Mouse (Mus musculus) heart, embryonic 12.5 days (tissue): ENCODE measurements around the gene Gm10188. TPM values are rescaled to one million over a fixed set of nuclear protein-coding genes. Genes with fewer than 3 reads are reported as not detected.

Source experiments
- ATAC-seq: fragments of 200-750 bp; cut with Nextera tagmentation; 2 replicates; pipeline ENCODE4 v1.8.0; 2017; ENCODE audit warnings: moderate TSS enrichment, moderate library complexity; ENCODE audit not compliant: insufficient number of reproducible peaks, low FRiP score
- H3K27ac ChIP-seq: fragments of 300-500 bp; sonication (generic); 2 replicates; pipeline ENCODE4 v1.5.1; 2016; ENCODE audit warnings: mild to moderate bottlenecking, moderate library complexity; ENCODE audit not compliant: poor library complexity, severe bottlenecking
- H3K27me3 ChIP-seq: fragments of 300-500 bp; sonication (generic); replicated peaks from 2 replicates; pipeline ENCODE4 v1.6.1; 2016; ENCODE audit warnings: mild to moderate bottlenecking, moderate library complexity
- H3K36me3 ChIP-seq: fragments of 300-500 bp; sonication (generic); 2 replicates; pipeline ENCODE4 v1.6.1; 2016; ENCODE audit warnings: mild to moderate bottlenecking, moderate library complexity
- H3K4me1 ChIP-seq: fragments of 300-500 bp; sonication (generic); replicated peaks from 2 replicates; pipeline ENCODE4 v1.6.1; 2016; ENCODE audit warnings: mild to moderate bottlenecking
- H3K4me2 ChIP-seq: fragments of 300-500 bp; sonication (generic); 2 replicates; pipeline ENCODE4 v1.6.1; 2016; ENCODE audit warnings: mild to moderate bottlenecking, moderate library complexity
- H3K4me3 ChIP-seq: fragments of 300-500 bp; sonication (generic); 2 replicates; pipeline ENCODE4 v1.5.1; 2016; ENCODE audit warnings: mild to moderate bottlenecking
- H3K9ac ChIP-seq: fragments of 300-500 bp; sonication (generic); 2 replicates; pipeline ENCODE4 v1.6.1; 2016; ENCODE audit warnings: mild to moderate bottlenecking, moderate library complexity
- H3K9me3 ChIP-seq: fragments of 300-500 bp; sonication (generic); replicated peaks from 2 replicates; pipeline ENCODE4 v1.6.1; 2016; ENCODE audit warnings: mild to moderate bottlenecking, moderate library complexity
- WGBS: fragments of 180-500 bp; shearing (Covaris S2); methylation state at CpG from one replicate; pipeline ENCODE4 v1.1.7; 2016; 5-methylcytosine and 5-hydroxymethylcytosine counted together
- polyA plus RNA-seq: library from polyadenylated mRNA; unstranded; fragments of >200 nt; fragmentation: Nextera tagmentation; extraction: Ambion mirVana; gene quantifications from 2 replicates; pipeline ENCODE4 v1.2.1, GENCODE M21; 2016

The Gm10188 gene
- not detected in 2 replicates for polyA plus RNA-seq

GRCm38 (mm10) chr1:132229667-132230066, at the start of gene Gm10188:
Gene Gm10188, minus strand, starts transcription at chr1:132229767.
- WGBS = 77% methylated on average over 3 of the region's 3 CpGs
- no peaks in the 10 kb centered on the region for H3K9me3 ChIP-seq
- no peak within 1 kb of the TSS for H3K4me3 ChIP-seq
- H3K4me1 ChIP-seq = no peaks in the 10 kb centered on the region
- peaks cover 32% of the 10 kb centered on the region for H3K27me3 ChIP-seq
- H3K36me3 ChIP-seq = no peaks in the 10 kb centered on the region
- no peak within 1 kb of the TSS for H3K27ac ChIP-seq
- H3K9ac ChIP-seq = no peak within 1 kb of the TSS
- no peak within 1 kb of the TSS for H3K4me2 ChIP-seq
- no peak for ATAC-seq

- no peak overlapping the region for H3K9ac ChIP-seq
- ATAC-seq = no peak
- no peak overlapping the region for H3K4me2 ChIP-seq
- no peaks in the 10 kb centered on the region for H3K9me3 ChIP-seq
- H3K27ac ChIP-seq = no peak overlapping the region
- H3K4me3 ChIP-seq = no peak overlapping the region
- no peaks in the 10 kb centered on the region for H3K36me3 ChIP-seq
- peaks cover 4% of the 10 kb centered on the region for H3K4me1 ChIP-seq
- 53% methylated on average over 6 of the region's 6 CpGs for WGBS
- 0 out of 2 replicates have a peak, but pooled peaks cover 5% of the 10 kb centered on the region for H3K27me3 ChIP-seq
These were observed 47.6 kb upstream of the Gm10188 start for GRCm38 (mm10) chr1:132277124-132277523.

DNA sequence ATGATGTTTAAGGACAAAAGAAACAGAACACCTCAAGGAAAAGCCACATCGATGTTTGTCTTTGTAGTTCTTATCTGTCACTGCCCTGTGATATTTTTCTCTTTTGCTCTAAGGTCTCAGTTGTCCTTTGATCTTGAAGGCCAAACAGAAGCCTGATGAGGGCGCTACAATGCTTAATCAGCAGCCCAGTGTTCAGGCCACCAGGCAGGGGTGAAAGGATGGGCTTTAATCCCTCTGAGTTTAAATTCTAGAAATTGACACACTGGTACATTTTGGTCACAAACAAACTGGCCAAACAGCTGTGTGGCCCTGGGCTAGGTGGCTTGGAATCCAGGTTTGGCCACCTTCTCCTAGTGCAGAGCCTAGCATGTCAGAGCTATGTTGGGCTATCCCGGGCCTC, 47.1 kb upstream of the Gm10188 start:
- H3K4me2 ChIP-seq = no peak overlapping the region
- no peaks in the 10 kb centered on the region for H3K36me3 ChIP-seq
- no peaks in the 10 kb centered on the region for H3K9me3 ChIP-seq
- no peak for ATAC-seq
- no peak overlapping the region for H3K9ac ChIP-seq
- WGBS = 57% methylated on average over 3 of the region's 3 CpGs
- 0 out of 2 replicates have a peak, but pooled peaks cover under 1% of the 10 kb centered on the region for H3K27me3 ChIP-seq
- H3K4me1 ChIP-seq = peaks cover 4% of the 10 kb centered on the region
- H3K27ac ChIP-seq = no peak overlapping the region
- H3K4me3 ChIP-seq = no peak overlapping the region

DNA sequence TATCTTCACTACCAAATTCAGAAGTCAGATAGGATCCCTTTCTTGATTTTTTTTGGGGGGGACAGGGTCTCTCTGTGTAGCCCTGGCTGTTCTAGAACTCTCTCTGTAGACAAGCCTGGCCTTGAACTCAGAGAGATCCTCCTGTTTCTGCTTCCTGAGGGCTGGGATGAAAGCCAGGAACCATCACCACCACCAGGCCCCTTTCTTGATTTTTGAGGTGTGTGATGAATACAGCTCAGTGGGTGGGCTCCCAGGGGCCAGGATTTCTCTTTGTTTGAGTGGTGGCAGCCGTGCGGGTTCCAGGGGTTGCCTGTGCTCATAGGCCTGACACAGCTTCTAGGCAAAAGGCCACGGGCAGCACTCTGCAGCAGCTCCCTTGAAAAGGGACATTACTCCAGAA, 41.7 kb upstream of the Gm10188 start:
- peaks cover 29% of the 10 kb centered on the region for H3K4me1 ChIP-seq

GRCm38 (mm10) chr1:132268418-132269060, 39.0 kb upstream of the Gm10188 start:
- Histone ChIP-seq H3K27ac (no peak overlapping the region), H3K9me3 (no peaks in the 10 kb centered on the region), H3K4me1 (peaks cover 29% of the 10 kb centered on the region), H3K27me3 (no peaks in the 10 kb centered on the region), H3K4me2 (no peak overlapping the region), H3K4me3 (no peak overlapping the region), H3K36me3 (no peaks in the 10 kb centered on the region), H3K9ac (no peak overlapping the region)
- 58% methylated on average over 7 of the region's 7 CpGs for WGBS
- no peak for ATAC-seq

More for the DNA sequence above, 41.7 kb upstream of the Gm10188 start:
- 80% methylated on average over 3 of the region's 3 CpGs for WGBS
- no peak overlapping the region for H3K4me3 ChIP-seq
- no peak overlapping the region for H3K4me2 ChIP-seq
- H3K27ac ChIP-seq = no peak overlapping the region
- H3K36me3 ChIP-seq = no peaks in the 10 kb centered on the region
- ATAC-seq = no peak
- H3K9ac ChIP-seq = no peak overlapping the region
- H3K27me3 ChIP-seq = no peaks in the 10 kb centered on the region
- H3K9me3 ChIP-seq = no peaks in the 10 kb centered on the region

DNA sequence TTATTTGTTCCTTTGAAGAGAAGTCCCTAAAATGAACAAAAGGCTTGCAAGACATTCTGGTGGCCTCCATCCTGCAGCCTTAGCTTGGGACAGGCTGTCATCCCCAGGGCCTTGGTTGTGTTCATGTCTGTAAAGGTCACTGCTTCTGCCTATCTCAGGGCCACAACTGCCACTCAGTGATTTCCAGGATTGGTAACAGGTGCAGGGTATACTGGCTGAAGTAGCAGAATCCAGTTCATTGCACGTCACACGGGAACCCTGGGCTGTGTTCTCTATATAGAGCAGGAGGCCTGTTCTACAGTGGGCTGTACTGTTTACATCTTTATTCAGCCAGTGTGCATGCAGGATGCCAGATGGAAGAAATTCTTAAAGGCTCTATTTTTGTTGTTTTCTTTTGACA, 38.4 kb upstream of the Gm10188 start:
- H3K27ac ChIP-seq = no peak overlapping the region
- H3K4me3 ChIP-seq = no peak overlapping the region
- no peak for ATAC-seq
- 72% methylated on average over 2 of the region's 2 CpGs for WGBS
- H3K9ac ChIP-seq = no peak overlapping the region
- no peaks in the 10 kb centered on the region for H3K9me3 ChIP-seq
- H3K4me1 ChIP-seq = peaks cover 29% of the 10 kb centered on the region
- no peaks in the 10 kb centered on the region for H3K27me3 ChIP-seq
- H3K36me3 ChIP-seq = no peaks in the 10 kb centered on the region
- no peak overlapping the region for H3K4me2 ChIP-seq

- no peak for ATAC-seq
- no peaks in the 10 kb centered on the region for H3K36me3 ChIP-seq
- no peak overlapping the region for H3K9ac ChIP-seq
- H3K4me2 ChIP-seq = no peak overlapping the region; the same call in 1 of the 2 replicates
- H3K4me1 ChIP-seq = peaks cover 29% of the 10 kb centered on the region
- no peak overlapping the region for H3K27ac ChIP-seq
- no peaks in the 10 kb centered on the region for H3K9me3 ChIP-seq
- H3K4me3 ChIP-seq = no peak overlapping the region
- H3K27me3 ChIP-seq = no peaks in the 10 kb centered on the region
- WGBS = 30% methylated on average over 8 of the region's 8 CpGs
These were observed 37.4 kb upstream of the Gm10188 start for GRCm38 (mm10) chr1:132266791-132267557.

- no peak for ATAC-seq
- H3K27me3 ChIP-seq = no peaks in the 10 kb centered on the region
- H3K9me3 ChIP-seq = no peaks in the 10 kb centered on the region
- no peak overlapping the region for H3K4me3 ChIP-seq
- H3K4me1 ChIP-seq = peaks cover 29% of the 10 kb centered on the region
- no peak overlapping the region for H3K27ac ChIP-seq
- no peak overlapping the region for H3K4me2 ChIP-seq
- no peaks in the 10 kb centered on the region for H3K36me3 ChIP-seq
- WGBS = 83% methylated on average over 10 of the region's 10 CpGs
- no peak overlapping the region for H3K9ac ChIP-seq
These were observed 36.4 kb upstream of the Gm10188 start for GRCm38 (mm10) chr1:132265936-132266335.

DNA sequence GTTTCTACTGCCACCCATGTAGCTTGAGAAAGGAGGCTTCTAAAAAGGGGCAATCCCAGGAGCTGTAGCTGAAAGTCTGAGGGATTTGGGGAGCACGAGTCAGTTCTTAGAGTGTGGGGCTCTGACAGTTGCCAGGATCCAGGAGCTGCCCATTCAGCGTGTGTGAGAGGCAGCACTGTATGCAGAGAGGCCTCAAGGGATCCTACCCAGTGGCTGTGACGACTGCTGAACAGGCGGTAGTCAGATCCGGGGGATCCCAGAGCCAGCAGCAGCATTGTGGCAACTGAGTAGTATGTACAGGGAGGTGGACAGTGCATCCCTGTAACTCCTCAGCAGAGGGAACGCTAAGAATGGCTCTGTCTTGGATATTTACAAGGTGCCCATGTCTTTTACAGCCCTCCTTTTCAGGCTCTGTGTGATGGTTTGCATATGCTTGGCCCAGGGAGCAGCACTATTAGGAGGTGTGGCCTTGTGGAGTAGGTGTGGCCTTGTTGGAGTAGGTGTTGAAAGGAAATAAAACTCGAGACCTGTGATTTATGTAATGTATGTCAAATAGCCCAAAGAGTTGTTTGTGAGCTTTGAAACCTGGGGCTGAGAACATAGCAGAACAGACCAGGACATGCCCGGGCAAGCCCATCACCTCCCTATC, 35.8 kb upstream of the Gm10188 start:
- H3K27ac ChIP-seq = no peak overlapping the region
- H3K4me1 ChIP-seq = peaks cover 29% of the 10 kb centered on the region
- WGBS = 76% methylated on average over 8 of the region's 8 CpGs

GRCm38 (mm10) chr1:132264577-132264976, 35.0 kb upstream of the Gm10188 start:
- Histone ChIP-seq H3K9ac (no peak overlapping the region), H3K36me3 (no peaks in the 10 kb centered on the region)
- ATAC-seq = peak; percentile 91

More for the DNA sequence above, 35.8 kb upstream of the Gm10188 start:
- no peak for ATAC-seq
- no peak overlapping the region for H3K9ac ChIP-seq
- H3K4me3 ChIP-seq = no peak overlapping the region
- H3K27me3 ChIP-seq = no peaks in the 10 kb centered on the region
- H3K9me3 ChIP-seq = no peaks in the 10 kb centered on the region
- H3K4me2 ChIP-seq = no peak overlapping the region
- no peaks in the 10 kb centered on the region for H3K36me3 ChIP-seq

GRCm38 (mm10) chr1:132263618-132264017, 34.1 kb upstream of the Gm10188 start:
- ATAC-seq = no peak
- WGBS = 87% methylated on average over 4 of the region's 4 CpGs
- Histone ChIP-seq H3K27ac (no peak overlapping the region), H3K36me3 (no peaks in the 10 kb centered on the region), H3K27me3 (no peaks in the 10 kb centered on the region), H3K4me1 (peaks cover 21% of the 10 kb centered on the region), H3K9me3 (no peaks in the 10 kb centered on the region; the same call in 1 of the 2 replicates), H3K4me3 (no peak overlapping the region), H3K4me2 (no peak overlapping the region), H3K9ac (no peak overlapping the region)

More at GRCm38 (mm10) chr1:132264577-132264976, 35.0 kb upstream of the Gm10188 start:
- Histone ChIP-seq H3K4me3 (no peak overlapping the region), H3K27ac (no peak overlapping the region), H3K9me3 (no peaks in the 10 kb centered on the region), H3K27me3 (no peaks in the 10 kb centered on the region), H3K4me2 (no peak overlapping the region), H3K4me1 (peaks cover 29% of the 10 kb centered on the region)
- 50% methylated on average over 7 of the region's 7 CpGs for WGBS
